Mouse (Mus musculus) megakaryocyte, embryonic 14.5 days (primary cell): ENCODE measurements around the gene Nlgn1.

Experiments
- FLI1 ChIP-seq: IDR thresholded peaks from 2 replicates; pipeline ENCODE4 v1.6.1; 2012; ENCODE audit warnings: low read length, inconsistent platforms, mixed read lengths
- GATA1 ChIP-seq: IDR thresholded peaks from 3 replicates; pipeline ENCODE4 v1.6.1; 2012; ENCODE audit warnings: mixed read lengths, low read length, inconsistent platforms, borderline replicate concordance

DNA sequence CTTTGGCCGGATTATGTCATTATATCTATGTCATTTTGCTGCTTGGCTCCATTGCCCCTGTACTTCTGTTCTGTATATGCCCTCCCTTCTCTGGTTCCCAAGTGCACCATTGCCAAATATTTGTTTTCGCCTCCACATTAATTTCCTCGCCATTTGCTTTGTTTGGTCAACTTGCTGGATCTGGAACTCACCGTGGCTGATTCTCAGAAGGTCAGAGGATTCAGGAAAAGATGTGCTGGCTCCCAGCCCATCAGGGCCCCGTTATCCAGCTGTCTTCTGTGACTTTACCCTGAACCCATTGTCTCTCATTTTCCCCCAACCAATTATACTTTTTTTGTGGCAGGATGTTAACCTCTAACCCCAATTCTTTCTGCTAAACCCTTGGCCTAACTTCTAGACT is 158.0 kb downstream of the Nlgn1 start:
- TF ChIP-seq GATA1, result no peak
- no peak for TF ChIP-seq FLI1
